Mouse (Mus musculus) c-Kit-positive CD71-positive TER-119-positive erythroid progenitor cells, embryonic 14.5 days (primary cell): Measurements from ENCODE around the gene Phka2.

Experiments
- DNase-seq: peaks from one replicate; pipeline ENCODE4 v3.0.0-alpha.2; 2013; ENCODE audit warnings: low spot score

The Phka2 gene

DNA sequence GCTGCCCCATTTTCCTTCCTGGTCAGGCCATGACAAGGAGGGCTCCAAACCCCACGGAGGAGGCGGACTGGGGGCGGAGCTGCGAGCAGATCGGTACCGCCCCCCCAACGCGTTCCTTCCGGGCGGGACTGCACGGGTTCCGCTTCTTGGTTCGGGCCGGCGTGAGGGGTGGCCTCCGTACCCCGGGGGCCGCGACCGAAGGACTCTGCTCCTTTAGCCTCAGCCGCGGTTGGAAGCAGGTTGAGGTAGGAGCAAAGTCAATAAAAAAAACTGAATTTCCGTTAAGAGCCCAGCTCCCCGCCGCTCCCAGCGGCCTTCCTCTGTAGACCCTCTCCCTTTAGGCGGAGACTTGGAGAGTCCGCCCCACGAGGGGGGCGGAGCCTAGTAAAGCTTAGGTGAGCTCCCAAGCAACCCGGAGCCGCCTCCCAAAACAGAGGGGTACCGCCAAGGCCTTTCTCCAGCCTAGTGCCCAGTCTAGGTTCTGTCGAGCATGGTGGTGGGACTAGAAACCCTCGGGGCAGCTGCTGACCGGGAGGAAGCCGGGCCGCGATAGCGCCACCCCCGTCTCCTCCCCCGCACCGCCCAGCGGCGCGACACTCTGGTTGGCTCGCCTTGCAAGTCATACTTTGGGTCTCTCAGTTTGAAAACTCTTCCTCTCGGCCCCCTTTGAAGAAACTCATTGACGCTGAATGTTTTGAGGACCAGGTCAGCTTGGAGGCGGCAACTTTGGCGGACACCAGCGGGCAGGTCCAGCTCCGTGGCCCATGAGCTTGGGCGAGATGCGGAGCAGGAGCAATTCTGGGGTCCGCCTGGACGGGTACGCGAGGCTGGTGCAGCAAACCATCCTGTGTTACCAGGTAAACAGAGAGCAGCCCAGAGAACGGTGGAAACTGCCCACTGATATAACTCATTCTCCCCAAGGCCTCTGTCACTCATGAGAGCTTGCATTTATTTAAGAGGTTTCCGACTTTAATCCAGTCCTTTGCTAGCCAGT is at the start of gene Phka2:
Gene Phka2 (plus strand): TSS at position 119 of the 994 bp plus-strand sequence.
- DNase-seq: peak; percentile 75

DNA sequence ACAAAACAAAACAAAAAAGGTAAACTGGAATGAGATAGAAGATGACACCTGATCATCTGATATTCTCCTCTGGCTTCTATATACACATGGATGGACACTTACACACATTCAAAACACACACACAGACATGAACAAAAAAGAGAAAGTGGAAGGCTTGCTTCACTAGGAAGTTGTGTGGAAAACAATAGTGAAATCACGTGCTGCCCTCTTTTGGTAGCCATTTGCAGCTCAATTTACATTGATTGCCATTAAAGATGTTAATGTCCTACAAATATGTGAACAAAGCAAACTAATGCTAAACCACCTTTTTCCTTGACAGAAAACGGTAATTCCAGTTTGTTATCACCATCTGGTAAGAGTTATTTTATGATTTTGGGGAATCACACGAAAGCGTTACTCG is 46.3 kb upstream of the Phka2 start:
- no peak for DNase-seq

DNA sequence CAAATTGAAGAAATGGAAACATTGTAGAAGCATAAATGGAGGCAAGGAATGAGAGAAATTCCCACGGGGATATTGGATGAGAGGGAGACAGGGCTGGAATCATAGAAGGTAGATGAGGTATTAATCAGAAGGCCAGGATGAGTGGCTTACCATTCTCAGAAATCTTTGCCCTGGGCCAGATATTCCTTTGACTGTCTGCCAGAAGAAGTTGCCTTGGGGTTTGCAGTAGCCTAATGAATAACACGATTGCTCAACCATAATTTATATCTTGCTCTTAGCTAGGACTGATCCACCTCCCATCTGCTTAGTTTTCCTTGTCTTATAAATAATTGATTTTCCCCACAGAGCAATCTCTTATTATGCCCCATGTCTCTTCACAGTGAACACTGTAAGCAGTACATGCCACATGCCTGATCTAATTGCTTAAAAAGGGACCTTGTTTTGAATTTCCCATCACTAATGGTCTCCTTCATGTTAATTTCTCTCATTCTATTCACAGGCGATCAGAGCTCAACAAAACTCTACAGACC is 30.6 kb upstream of the Phka2 start:
- no peak for DNase-seq

DNA sequence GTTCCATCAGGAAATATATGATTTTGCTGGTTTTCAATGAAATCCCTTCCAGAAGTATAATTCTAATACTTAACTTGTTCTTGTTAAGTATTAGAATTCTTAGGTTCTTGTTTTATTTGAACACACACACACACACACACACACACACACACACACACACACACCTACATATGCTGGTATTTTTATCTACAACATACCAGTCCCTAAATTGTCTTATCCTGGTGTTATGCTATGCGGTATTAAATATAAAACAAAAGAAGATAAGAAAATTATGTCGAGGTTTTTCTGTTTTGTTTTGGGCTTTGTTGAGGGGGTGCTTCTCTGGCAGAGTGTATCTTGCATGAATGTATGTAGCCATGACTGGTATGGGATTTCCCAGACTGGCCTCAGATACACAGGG is 12.2 kb upstream of the Phka2 start:
- DNase-seq: no peak

DNA sequence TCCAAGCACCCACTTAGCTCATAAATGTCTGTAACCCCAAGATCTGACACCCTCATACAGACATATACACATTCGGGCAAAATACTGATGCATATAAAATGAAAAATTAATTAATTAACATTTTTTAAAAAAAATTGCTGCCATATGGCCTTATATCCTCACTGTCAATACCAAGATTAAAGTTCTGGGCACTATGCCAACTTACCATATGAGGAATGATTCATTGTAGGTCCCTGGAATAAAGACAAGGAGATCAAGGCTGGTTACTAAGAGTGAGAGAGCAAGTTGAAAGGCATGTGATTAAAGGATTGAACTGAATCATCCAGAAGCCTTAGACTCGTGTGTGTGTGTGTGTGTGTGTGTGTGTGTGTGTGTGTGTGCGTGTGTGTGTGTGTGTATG is 7.6 kb upstream of the Phka2 start:
- DNase-seq: no peak

DNA sequence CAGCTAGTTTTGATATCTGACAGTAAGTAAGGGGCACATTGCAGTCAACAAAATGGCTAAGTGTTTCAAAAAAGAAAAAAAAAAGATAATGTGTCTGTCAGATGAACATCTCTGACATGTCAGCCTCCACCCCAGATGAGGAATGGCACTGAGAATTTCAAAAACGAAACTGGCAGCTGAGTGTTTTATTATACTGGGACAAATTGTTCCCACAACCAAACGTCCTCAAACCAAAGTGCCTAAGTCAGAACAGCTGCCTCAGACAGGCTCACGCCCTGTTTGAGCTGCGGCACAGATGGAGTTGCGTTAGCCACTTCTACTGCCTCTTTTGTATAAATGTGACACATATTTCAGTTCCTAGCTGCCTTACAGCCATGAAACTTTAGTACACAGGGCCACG is 7.0 kb upstream of the Phka2 start:
- no peak for DNase-seq

DNA sequence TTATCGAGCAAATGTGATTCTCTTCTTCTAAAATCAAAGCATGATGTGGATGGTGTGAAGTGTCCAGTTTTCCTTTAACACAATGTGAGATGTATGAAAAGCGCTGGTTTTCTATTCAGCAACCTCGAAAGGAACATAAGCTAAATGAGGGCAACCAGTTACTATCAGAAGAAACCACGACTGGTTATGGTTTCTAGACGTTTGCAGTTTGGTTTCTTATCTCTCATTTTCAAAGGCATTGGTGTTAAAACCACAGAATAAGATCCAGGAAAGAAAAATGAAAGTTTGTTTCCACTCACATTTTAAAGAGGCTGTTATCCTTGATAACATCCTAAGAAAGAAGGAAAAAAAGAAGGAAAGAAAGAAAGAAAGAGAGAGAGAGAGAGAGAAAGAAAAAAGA is 5.5 kb upstream of the Phka2 start:
- DNase-seq: peak; percentile 20

DNA sequence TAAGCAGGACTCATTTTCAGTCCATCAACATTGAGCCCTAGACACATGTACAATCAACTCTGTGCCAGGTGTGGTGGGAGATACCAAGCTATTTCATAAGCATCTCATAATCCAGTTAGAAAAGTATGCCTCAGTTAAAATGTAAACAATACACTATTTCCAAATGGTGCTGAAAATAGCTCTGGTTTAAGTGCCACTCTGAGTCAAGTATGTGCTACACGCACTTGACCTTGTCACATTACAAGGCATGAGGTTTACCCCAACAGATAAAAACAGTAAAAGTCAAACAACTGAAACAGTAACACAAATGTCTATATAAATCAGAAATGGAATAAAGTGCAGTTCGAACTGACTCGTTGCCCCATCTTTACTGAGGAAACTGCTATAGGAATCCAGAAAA is 871 bp upstream of the Phka2 start:
- no peak for DNase-seq

DNA sequence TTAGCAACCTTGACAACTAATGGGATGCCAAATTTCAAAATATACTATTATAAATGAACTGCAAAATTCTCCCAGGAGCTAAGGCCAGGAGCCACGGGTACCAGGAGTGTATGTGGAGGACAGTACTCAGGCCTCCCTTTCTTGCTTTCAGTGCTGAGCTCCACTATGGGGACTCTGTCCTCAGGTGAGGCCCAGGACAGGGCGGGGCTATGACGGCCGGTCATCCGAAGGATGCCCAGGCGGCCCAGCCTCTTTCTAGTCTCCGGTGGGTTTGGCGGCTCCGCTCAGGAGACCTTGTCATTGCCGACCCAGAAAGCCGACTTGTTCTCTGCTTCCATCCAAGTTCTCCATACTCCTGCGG is 299 bp upstream of the Phka2 start:
- DNase-seq: no peak

DNA sequence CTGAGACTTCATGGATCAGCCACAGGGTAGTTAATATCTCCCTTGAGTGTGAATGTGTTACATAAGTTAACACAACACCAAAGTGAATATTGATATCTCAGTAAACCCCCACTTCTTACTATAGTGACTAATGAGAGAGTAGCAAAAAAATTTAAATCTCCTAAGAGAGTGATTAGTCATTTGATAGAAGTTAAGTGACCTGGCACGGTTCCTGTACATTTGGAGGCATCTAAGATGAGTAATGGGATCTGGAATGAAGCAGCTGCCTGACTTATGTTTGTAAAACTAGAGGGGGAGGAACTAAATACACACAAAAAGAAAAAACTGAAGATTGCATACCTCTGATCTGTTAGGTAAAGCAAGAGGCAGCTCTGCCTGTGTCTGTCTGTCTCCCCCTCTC is 7.1 kb downstream of the Phka2 start:
- DNase-seq: no peak

DNA sequence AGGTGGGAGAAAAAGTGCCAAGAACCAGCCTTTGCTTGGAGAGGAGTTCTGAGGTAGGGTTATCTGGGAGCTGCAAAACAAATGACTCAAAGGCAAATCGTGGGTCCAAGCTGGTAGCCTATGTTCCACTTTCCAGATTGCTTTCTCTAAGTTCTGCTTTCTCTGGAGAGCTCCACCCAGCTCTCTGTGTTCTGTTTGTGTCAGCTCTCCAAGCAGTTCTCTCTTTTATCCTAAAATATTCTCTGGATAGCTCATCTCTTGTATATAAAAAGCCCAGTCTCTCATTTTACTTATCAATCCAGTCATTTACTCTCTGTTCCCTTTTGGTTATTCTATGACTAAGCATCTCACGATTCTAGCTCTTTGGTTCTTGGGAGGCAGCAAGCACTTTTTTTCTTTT is 8.2 kb downstream of the Phka2 start:
- DNase-seq: no peak

DNA sequence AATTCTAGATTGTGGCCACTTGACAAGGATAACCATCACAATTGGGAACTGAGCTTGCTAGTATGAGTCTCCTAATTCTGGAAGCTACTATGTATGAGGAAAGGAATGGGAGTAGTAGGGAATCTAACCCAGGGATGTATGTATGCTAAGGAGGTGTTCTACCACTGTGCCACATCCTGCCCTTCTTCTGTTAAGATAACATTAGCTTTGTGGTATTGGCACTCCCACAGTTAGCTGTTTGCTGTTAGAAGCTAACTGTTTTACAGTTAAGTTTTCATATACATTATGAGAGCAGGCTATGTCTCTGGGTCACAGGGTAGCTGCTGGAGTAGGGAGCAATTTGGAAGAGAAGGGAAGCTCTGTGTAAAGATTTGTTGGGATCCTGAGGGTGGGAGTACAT is 14.1 kb downstream of the Phka2 start:
- no peak for DNase-seq

DNA sequence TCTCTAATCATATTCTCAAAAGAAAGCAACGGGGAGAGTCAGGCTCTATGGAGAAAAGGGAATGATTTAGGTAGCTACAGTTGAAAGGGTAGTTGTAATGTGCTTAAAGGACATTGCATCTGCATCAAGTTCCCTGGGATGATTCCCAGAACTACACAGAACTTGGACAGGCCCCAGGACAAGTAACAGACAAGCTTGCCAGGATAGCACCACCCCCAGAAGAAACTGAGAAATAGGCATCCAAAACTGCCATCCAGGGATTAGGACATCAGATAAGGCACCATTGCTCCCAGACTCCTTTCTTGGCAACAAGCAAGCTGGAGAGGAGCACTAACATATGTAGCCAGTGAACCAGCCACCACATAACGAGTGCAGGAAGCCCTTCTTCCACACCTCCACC is 40.8 kb downstream of the Phka2 start:
- DNase-seq: no peak

DNA sequence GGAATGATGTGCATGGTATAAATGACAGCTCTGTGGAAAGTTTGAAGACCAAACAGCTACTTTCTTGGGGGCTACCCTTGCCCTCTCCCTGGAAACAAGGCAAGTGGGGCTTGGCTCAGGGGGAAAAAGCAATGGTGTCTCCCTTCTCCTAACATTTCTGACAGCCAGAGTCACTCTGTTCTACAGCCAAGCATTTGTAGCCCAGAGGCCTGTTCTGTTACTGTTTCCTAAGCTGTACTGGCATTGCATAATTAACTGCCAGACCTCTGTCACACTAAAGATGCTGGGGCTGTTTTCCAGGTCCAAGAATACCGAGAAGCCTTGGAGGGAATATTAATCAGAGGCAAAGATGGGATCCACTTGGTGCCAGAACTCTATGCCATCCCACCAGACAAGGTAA is 46.9 kb downstream of the Phka2 start:
- no peak for DNase-seq

DNA sequence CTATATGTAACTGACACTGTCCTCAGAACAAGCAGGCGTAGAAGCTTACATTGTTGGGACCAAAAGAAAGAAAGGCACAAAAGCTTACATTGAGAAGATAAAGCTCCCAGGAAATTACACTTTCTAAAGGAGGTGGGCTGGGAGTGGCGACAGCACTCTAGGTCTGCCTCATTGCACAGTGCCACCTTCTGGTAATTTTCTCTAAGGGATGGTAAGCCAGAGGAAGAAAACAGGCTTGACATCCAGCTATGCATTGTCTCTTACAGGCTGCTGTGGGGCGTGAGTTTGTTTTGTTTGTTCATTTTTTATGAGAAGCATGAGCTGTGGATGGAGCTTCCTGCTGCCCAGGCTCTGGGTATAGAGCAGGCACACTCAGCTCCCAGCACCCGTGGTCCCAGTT is 50.1 kb downstream of the Phka2 start:
- DNase-seq: no peak

DNA sequence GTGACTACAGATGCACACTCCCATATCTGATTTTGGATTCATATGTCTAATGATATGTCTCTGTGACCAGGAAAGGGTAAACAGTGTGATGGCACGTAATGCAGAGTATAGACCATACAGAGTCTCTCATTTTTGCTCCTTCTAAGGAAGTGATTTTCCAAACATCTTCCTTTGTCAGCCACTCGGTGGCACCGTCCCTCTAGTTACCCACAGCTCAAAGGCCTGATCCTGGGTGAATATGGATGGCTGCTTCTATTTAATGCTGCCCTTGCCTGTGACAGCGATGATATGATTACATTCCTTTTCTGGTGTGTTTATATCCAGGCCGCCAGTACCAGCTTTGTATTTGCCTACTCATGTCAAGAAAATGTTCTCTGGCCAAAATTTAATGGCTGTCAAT is 81.6 kb downstream of the Phka2 start:
- no peak for DNase-seq

DNA sequence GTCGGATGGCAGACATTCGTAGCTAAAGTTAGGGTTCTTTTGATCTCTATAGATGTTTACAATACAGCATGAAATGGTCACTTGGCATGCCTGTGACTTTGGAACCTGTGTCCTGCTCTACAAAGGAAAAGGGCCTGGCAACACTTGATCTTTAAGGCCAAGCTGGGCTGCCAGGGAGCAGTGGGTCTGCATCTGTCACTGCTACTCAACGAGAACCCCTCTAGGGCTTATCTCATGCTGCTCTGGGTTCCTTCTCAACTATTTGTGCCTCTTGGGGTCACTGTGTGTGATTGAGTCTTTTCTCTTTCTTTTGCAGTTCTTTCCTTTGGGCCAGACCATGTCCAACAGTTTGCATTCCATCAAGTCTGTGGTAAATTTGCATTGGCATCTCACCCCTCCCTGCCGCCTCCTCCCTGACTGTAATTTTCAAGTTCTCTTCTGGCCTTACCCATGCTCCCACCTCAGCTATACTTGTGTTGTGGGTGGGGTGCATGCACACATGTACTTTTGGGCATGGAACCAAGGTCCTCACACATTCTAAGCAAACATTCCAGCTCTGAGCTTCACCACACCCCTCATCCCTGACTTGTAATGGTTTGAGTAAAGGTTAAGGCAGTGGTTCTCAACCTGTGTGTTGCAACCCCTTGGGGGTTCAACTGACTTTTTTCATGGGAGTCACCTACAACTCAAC is 82.3 kb downstream of the Phka2 start:
- DNase-seq: no peak

DNA sequence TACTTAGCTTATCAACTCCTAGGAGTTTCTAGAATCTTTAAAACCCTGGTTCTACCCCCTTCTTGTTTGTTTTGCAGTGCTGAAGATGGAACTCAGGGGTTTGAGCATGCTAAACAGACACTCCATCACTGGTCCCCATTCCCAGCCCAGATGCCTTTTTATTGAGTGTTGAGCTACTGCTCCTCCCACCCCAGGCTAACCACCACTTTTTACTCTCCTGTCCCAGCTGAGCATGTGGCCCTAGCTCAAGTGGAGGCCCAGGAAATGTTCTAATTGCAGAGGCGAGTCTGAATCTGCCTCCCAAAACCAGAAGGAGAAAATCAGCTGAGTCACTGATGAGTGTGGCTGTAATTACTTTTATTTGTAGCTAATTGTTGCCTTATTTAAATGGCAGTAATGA is 83.1 kb downstream of the Phka2 start:
- DNase-seq: no peak

DNA sequence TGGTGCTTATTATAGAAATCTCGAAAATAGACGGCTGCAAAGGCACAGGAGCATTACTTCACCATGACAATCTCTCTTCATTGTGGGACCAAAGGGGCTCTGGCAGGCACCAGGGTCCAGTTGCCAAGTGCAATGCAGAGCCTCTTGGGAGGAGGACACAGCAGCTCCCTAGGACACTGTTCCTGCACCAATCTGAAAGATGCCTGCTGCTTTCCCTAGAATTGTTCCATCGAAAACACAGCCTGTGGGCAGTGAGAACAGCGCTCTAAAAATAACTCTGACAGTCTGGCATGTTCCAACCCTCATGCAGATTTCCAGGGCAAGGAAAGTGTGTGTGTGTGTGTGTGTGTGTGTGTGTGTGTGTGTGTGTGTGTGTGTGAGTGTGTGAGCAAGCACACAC is 86.6 kb downstream of the Phka2 start:
- DNase-seq: no peak

DNA sequence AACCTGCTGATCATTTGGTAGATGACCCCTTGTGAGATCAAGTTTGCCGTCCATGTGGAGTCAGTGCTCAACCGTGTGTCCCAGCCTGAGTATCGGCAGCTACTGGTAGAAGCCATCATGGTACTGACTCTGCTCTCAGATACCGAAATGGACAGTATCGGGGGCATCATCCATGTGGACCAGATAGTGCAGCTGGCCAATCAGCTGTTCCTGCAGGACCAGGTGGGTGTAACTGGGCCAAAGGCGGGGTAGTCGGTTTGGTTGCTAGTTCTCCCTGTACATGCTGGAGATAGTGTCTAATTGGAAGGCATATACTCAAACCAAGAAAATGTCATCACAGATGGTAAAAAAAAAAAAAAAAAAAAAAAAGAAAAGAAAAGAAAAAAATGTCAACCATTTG is 88.2 kb downstream of the Phka2 start:
- DNase-seq: no peak

DNA sequence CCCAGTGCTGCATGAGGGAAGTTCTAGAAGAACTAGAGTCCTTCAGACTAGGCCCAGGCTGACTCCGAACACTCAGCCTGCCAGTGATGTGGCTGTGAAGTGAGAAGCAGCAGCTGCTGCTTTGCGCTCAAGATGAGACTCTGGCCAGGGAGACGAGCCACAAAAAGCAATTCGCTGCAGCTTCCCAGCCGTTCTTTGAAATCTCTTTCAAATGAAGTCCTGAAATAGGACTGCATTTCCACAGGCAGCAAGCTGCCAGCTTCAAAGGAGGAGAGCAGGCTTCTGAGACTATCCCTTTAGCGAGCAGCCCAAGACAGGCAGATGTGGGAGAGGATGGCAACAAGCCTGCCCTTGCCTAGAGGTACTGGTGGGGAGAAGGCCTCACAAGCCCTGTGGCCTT is 91.0 kb downstream of the Phka2 start:
- DNase-seq: no peak

DNA sequence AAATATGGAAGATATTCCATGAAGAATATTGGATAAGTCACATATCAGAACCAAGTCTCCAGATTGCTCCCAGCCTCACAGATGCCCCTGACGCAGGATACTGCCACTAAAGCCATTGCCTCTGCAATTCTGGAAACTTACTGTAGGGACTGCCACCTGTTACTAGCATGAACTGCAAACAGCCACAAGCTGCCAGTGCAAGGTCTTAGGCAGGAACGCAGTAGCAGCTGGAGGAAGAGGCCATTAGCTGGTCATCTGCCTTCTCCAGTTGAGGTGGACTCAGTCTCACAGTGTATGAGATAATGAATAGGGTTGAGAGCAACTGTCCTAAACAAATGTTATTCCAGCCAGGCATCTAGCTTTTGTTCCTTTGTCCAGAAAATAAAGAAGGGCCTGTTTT is 96.1 kb downstream of the Phka2 start:
- no peak for DNase-seq
